Mouse (Mus musculus) embryo, embryonic 11.5 days (tissue): ENCODE data around the gene Alkbh6.

Experiments used
- DNase-seq: peaks from one replicate; pipeline ENCODE4 v3.0.0-alpha.2; 2012; ENCODE audit warnings: low read depth, low spot score

The Alkbh6 gene

DNA sequence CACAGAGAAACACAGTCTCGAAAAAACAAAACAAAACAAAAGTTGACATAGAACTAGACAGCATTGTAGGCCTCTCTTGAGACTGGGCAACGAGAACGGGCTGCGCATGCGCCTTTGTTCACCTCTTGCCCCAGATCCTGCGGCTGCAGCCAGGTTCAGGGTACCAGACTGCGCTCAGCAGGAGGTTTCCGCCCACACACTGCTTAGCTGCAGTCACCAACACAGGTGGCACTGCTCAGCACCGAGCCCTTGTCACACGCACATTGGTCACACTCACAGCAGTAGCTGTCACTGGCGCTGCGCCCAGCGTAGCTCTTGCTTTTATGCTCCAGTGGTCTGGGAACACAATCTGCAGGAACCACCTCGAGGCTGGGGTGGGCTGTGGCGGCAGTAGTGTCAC, 18.6 kb downstream of the Alkbh6 start:
- DNase-seq: no peak

DNA sequence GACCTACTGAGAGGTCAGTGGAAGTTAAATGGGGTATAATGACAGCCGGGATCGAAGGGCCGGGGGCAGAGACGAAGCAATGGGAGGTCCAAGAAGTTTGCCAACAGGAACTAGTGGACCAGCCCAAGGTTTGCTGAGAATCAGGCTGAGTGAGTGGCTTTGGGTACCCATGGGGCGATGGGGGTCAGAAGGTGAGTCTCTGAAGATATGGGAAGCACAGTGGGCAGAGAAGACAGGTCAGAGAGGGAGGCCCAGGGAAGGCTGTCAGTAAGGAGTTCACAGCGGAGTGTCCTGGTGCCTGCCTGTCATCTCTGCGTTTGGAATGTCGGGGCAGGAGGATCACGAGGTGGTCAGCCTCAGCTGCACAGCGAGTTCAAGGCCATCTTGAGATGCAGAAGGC, 19.9 kb downstream of the Alkbh6 start:
- DNase-seq: no peak

DNA sequence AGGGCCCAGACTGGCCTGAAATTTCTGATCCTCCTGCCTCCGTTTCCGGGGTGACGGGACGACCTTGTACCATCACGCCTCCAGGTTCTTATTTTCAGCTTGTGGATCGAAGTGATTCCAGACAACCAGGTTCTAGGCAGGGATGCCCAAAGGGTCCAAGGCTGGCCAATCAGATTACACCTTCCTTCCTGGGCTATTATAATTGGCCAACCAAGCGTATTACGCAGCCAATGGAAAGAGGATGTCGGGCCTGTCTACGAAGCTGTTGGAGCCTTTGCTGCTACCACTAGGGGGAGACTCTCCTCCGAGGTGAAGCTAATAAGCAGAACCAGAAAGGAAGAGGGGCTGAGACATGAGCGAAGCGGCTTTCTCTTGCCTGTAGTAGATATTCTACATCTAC, 23.4 kb downstream of the Alkbh6 start:
- DNase-seq: peak; percentile 78

DNA sequence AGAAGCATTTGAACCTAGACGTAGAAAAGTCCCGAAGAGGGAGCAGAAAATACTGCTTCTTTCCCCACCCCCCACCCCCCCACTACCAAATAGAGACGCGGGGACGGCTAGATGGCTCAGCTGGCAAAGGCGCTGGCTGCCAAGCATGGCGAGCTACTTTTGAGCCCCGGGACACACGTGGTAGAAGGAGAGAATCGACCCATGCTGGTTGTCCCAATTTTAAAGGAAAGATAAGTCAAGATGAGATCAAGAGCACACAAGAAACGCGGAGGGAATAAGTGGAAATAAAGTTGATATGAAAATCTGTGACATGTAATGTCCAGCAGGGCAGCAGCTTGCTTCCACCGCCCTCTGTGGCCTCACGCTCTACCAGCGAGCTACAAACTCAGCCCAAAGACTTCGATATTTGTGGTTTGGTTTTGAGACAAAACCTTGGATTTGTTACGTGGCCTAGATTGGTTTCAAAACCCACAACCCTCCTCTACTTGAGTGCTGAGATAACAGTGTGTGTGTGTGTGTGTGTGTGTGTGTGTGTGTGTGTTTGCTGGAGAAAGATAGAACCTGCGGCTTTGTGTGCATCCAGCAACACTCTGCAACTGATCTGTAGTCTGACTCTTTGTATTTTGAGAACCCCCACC, 24.2 kb downstream of the Alkbh6 start:
- no peak for DNase-seq

DNA sequence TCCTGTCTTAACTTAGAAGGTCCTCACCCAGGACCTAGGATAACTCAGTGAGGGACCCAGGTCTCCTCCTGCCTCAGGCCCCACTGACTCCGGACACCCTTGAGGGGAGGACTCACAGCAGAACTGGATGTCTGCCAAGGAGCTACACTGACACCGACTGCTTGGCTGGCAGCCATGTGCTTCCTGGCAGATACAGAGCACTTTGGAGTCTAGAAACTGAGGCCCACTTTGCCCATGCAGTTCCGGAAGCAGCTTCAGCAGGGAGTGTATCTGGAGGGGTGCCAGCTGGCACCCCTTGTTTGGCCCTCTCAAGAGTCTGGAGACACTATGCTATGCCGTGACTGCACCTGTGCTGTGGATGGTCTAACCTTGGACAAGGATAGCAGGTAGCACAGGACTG, 24.9 kb downstream of the Alkbh6 start:
- no peak for DNase-seq

DNA sequence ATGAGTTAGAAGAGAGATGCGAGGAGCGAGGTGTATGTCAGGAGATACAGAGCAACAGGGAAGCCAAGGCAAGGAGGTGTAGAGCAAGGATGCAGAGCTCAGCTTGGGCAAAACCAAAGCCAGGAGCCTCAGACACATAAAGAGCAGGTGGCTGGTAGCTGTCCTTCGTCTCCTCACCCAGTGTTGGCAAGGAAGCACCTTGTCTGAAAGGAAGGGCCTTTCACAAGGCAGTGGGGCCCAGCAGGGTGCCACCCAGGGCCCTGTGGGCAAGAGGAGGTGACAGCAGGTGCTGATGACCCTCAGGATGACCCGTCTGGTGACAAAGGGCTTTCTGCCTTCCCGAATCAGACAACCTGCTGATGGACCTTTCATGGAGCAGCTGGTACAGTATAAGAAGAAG, 26.0 kb downstream of the Alkbh6 start:
- DNase-seq: no peak

DNA sequence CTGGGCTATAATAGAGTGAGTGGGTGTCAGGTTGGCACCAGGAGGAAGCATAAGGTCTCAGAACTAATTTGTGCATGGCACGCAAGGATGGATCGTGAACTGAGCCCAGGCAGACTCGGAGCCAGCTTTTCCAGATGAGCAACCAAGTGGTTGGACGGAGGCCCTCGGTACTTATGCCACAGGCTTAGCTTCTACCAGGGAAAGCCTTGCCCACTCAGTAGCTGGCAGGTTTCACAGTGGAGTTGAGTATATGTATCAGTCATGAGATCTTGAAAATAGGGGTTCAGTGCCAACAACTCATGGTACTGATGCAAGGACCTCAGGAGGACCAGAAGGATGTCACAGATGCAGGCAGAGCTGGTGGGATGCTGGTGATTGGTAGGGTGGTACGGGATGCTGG, 27.2 kb downstream of the Alkbh6 start:
- DNase-seq: no peak

DNA sequence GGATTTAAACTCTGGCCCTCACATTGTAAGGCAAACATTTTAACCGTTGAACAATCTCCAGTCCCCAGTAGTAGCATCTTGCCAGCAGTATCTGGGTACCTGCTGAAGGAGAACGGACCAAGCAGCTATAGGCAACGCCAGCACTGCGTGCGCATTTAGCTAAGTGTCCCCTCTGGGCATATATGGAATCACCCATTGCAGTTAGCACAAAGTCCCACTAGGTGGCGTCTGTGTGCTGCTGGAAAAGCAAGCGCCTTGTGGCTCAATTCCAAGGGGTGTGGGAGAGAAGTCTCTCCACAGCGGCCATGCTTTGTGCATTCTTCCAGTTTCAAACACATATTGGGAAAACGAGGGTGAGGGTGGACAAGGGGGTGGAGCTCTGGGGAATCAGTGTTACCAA, 27.9 kb downstream of the Alkbh6 start:
- DNase-seq: peak; percentile 79

DNA sequence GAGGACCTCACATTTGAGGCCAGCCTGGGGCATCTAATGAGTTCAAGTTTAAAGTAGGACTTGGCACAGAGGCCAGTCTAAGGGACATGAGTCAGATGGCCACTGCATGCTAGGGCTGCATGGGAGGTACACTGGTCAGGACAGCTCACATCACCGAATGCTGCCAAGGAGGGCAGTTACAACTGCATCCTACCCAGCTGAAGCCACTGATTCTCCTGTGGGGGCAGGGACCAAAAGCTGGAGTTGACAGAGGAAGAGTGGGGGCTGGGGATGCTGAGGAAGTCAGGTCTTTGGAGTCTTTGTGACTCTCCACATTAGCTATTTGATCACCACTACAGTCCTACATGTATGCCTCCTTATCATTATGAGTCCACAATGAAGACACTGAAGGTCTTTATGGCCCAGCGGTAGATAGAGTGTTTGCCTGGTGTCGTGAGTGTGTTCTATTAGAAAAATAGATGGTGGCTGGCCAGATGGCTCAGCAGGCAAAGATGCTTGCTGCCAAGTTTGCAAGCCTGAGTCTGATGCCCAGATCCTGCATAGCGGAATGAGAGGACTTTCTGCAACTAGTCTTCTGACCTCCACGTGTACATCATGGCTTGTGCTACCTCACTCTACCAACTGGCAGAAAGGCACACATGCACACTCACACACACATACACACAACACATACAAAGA, 31.1 kb downstream of the Alkbh6 start:
- no peak for DNase-seq

DNA sequence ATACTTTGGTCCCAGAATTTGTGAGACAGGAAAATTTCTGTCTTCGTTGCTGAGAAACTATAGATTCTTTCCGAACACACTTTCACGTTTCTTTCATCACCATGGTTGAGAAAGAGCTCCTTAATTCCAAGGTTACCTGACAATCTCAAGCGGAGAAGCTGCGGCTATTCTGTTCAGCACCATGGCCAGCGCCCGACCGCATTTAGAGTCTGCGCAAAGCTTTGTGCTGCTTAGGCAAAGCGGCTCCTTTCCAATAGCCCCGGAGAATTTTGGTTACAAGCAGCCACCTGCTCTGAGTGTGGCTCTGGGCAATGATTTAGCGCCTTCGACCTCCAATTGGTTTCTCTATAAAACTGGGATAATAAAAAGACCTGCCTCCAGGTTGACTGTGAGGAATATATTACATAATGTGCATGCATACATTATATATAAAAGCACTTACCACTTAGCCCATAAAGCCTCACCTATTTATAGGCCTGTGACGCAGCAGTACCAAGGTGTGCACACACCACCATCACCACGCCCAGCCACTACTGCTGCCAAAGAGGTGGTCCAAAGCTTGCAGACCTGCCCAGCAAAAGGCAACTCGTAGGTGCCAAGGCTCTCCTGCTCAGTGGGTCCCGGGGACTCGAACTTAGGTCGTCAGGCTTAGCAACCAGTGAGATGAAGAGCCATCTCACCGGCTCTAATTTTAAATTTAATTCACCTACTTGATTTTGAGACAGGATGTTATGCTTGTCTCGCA, 38.3 kb downstream of the Alkbh6 start:
- peak; percentile 67 for DNase-seq

DNA sequence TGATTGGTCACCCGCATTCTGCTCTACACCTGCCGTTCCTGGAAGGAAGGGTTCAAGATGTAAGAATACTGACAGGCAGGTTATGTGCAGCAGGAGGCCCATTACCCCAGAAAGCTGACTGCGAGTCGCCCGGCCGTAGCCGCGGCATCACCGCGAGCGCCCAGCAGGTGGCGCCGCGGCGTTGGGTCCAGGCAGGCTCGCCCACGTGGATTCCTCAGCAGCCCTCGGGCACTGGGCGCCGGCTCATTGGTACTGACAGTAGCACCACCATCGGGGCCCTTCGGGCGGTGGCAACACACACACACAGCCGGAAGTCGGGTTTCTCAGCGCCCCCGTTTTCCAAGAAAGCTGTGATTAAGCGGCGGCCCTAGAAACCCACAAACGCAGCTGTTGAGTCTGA, 39.3 kb downstream of the Alkbh6 start:
- DNase-seq: peak; percentile 67

DNA sequence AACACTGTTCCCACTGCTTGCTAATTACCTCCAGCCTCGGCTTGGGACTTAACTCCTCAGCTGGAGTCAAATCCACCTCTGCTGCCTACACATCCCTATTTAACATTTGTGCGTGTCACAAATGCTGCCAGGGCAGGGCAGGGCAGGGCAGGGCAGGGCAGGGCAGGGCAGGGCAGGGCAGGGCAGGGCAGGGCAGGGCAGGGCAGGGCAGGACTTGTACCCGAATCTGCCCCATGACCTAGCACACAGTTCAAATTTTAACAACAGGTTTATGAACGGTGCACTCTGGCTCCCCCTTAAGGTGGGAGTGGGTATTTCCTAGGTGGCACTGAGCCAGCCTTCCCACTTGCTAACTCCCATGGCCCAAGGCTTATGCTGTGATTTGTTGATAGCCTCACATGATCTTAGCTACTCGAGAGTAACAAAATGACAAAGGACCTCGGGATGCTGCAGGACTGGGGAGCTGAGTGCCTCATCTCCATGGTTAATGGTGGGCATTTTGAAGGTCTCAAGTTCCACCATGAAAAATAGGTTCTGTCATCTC, 44.8 kb downstream of the Alkbh6 start:
- no peak for DNase-seq

DNA sequence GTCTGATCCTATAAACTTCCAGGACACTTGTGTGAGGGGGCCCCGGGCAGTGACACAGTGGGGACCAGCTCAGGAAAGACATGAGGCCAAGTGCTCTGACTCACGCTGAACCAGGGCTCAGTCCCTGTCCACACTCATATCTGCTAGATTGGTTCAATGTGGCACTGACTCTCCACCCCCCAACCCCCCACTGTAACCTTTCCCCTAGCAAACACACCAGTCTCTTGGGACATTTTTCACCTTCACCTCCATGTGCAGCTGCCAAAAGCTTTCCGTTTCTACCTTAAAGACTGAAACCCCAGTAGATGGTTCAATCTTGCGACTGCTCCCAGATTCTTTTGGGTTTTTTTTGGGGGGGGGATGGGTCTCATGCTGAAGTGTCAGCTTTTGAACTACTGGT, 45.5 kb downstream of the Alkbh6 start:
- DNase-seq: no peak

DNA sequence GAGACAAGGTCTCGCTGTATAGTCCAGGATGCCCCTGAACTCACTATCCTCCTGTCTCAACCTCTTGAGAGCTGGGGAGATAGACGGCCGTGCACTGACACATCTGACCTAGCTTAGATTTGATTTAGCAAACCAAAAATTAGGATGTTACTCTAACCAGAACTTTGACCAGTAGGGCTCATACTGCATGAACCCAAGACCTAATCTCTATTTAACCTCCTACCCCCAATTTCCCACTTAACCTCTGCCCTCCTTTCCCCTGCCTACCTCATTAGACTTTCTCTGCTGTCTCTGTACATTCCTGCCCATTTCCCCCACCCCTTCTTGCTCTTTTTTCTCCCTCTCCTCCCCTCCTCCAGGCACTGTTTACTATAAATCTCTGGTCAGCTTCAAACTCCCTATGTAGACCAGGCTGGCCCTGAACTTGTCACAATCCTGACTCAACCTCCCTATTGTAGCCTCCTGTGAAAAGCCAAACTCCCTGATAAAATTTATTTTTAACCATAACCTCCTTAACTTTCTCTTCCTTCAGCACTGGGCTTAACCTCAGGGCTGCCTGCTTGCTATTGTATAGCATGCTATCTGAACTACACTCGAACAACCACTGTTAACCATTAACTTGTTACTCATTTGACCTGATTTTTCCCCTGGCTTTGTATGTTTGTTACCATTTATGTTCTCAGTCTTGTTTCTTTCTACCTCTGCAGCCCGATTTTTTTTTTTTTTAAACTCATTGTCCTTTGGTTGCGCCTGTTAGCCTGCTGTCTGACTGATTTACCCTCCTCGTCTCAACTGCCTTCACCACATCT, 50.1 kb downstream of the Alkbh6 start:
- no peak for DNase-seq

DNA sequence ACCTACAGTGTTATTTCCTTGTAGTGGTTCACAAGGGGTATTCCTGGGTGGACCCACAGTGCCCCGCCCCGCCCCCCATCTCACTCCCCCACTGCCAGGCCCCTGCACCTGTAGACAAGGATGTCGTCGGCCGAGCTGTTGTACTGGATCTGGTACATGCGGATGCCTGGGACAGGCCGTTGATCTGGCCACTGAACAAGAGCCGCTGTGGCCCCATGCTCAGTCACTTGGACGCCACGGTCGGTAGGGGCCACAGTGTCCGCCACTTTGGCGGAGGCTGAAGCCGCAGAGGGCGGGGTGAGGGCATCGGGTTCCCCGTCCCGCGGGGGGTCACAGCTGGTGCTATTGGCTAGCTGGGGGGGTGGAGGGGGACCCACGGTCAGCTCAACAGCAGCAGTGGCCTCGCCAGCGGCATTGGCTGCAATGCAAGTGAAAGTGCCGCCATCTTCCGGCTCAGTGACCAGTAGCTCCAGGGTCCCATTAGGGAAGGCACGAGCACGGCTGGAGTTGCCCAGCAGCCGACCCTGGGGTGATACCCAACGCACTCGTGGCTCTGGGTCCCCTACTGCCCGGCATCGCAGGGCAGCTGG, 50.9 kb downstream of the Alkbh6 start:
- no peak for DNase-seq

DNA sequence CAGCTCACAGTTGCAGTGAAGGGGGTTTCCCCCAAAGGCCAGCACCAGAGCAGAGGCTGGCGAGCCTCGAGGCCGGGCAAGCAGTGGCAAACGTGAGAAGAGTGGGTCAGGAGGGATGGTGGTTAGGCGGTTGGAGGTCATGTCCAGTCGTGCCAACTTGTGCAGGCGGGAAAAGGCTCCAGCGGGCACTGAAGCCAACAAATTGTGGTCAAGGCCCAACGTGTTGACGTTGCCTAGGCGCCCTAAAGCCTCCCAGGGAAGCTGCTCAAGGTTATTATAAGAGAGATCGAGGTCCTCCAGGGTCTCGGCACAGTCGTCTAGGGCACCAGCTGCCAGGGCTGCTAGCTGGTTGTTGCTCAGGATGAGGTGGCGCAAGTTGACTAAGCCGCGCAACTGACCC, 51.5 kb downstream of the Alkbh6 start:
- DNase-seq: no peak

DNA sequence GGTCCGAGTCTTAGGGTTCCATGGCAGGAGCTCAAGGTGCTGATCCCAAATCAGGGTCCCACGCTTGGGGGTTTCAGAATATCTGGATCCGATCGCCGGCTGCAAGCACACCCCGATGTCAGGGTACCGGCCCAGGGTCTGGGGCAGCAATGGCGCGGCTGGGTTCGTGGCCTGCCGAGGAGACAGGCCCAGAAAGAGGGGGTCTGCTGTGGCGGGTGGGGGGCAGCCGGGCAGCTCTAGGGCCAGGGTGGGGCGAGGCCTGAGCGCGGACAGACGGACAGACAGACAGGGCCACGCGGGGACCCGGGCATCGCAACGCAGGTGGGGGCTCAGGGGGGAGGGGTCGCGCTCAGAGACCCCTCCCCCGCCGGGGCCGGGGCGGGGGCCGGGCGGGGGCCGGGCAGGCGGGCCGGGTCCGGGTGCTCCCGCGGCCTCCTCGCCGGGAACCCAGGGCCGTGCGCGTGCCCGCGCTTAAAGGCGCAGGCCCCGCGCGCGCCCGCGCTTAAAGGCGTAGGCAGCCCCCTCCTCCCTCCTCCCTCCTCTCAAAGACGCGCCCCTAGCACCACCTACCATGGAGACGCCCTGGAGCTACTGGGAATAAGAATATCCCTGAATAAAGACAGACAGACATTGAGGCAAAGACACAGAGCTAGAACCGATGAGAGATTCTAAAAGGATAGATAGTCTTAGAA, 54.3 kb downstream of the Alkbh6 start, which contains the start of gene Lrfn3:
Gene Lrfn3 (minus strand): TSS at position 121 of the 692 bp plus-strand sequence.
- DNase-seq: peak; percentile 73

DNA sequence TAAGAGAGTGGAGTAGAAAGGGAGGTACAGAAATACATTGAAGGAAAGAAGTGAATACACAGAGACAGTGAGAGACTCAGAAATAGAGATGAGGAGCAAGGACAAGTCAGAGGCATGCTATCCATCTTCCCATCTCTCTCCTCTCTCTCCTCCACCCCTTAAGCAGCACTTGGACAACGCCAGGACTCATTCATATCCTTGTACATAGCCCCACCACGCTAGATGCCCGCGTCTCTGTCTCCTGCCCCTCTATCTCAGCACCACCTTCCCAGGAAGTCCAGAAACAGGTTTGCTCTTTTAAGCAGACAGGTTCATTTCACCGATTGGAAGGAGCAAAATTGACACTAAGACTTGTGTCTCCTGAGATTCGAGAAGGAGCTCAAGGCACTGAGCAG, 54.8 kb downstream of the Alkbh6 start:
- DNase-seq: no peak
